Mouse (Mus musculus) C2C12 (cell line): ENCODE data around the gene Hnrnpa2b1.

ENCODE experiments used
- CTCF ChIP-seq: IDR thresholded peaks from one replicate; pipeline ENCODE4 v1.5.1; 2011; ENCODE audit not compliant: control insufficient read depth, insufficient read depth, insufficient read length
- FOSL1 ChIP-seq: IDR thresholded peaks from one replicate; pipeline ENCODE4 v1.8.0; 2011; ENCODE audit warnings: mild to moderate bottlenecking, low read length; ENCODE audit not compliant: poor library complexity, insufficient read depth, severe bottlenecking
- MAX ChIP-seq: IDR thresholded peaks from one replicate; pipeline ENCODE4 v1.6.1; 2011; ENCODE audit warnings: mild to moderate bottlenecking, control low read depth
- MYOD1 ChIP-seq: IDR thresholded peaks from one replicate; pipeline ENCODE4 v1.6.1; 2011; ENCODE audit warnings: low read depth; ENCODE audit not compliant: control insufficient read depth, insufficient read length
- USF1 ChIP-seq: IDR thresholded peaks from one replicate; pipeline ENCODE4 v1.6.1; 2011; ENCODE audit warnings: low read depth, mild to moderate bottlenecking, control low read depth, moderate library complexity

DNA sequence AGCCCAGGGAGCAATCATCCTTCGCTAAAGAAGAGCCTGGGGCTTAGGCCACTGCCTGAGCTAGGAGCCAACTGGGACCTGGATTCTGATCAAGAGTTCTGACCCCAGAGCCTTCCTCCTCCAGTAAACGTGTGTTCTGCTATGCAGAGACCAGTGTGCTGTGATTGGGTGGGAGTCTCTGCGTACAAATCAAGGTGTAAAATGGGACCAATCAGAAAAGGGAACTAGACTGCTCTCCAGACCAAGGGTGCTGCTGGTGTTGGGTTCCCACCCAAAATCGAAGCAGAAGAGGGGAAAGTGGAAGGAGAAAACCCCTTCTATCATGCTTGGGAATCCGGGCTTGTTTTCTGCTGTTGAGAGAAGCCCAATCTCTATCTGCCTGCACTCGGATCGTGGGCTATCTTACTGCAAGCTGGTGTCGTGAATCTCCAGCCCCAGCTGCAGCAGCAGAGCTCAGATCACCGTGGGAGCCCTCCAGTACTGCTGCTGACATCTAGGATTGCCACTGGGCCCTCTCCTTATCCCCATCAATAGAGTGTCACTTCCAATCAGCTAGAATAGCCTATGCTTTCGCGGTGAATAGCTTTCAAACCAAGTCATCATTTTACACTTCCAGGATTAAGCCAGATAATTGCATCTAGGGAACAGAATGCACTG, 46.1 kb downstream of the Hnrnpa2b1 start:
- TF ChIP-seq CTCF (no peak), MAX (no peak), FOSL1 (no peak), MYOD1 (no peak), USF1 (no peak)
